Mouse (Mus musculus): ENCODE results near the gene Rhox4a. TPM values are rescaled to one million over a fixed set of nuclear protein-coding genes. Genes with fewer than 3 reads are reported as not detected.
"Not testable (repeated sequence)": the region's sequence is repeated elsewhere in the genome, so short reads cannot be mapped to it uniquely, and the experiment has no call there.

The Rhox4a gene
- not detected for total RNA-seq (2021)
- long read RNA-seq, experiment 1, result 0 reads
- long read RNA-seq, experiment 2, result 0 reads

GRCm38 (mm10) chrX:37265038-37265437, at the start of gene Rhox4a:
Gene Rhox4a (plus strand): TSS chrX:37265338.
- DNase-seq, result not testable (repeated sequence)

DNA sequence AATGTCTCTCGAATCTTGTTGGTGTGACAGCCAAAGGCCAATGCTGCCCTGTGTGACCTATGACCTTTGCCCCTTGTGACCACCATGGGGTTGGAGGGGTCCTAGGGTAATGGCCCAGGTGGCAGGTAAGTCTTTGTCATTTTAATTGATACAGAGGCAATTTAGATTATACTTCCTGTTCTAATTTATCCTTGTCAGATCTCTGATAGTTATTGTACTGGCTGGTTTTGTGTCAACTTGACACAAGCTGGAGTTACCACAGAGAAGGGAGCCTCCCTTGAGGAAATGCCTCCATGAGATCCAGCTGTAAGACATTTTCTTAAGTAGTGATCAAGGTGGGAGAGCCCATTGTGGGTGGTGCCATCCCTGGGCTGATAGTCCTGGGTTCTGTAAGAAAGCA, 43.0 kb upstream of the Rhox4a start, which contains the start of gene Rhox1:
Gene Rhox1, minus strand, starts transcription at position 101 of the 400 bp plus-strand sequence.
- not testable (repeated sequence) for DNase-seq

- not testable (repeated sequence) for DNase-seq
These were observed 20.5 kb upstream of the Rhox4a start, which contains the start of gene Rhox2a for GRCm38 (mm10) chrX:37244676-37245075. Gene Rhox2a (plus strand): TSS chrX:37244976.

GRCm38 (mm10) chrX:37249619-37250018, 15.5 kb upstream of the Rhox4a start, which contains the start of gene Rhox3a:
Gene Rhox3a (plus strand): TSS chrX:37249919.
- not testable (repeated sequence) for DNase-seq

Other genes starting within 250 kb of the Rhox4a start
- gene Sowahd, start 216.5 kb upstream of the Rhox4a start, total RNA-seq (2021), result not detected
- gene Rpl39, start 179.9 kb upstream of the Rhox4a start, total RNA-seq (2021), result 100 to 1,000 TPM; 542 to 550 TPM
- gene Upf3b, start 155.0 kb upstream of the Rhox4a start, total RNA-seq (2021), result 10 to 100 TPM in 1 of 2 experiments, 1 to 10 TPM in 1; 8.8 to 12.5 TPM
- gene Nkap, start 138.5 kb upstream of the Rhox4a start, total RNA-seq (2021), result 10 to 100 TPM in 1 of 2 experiments, 1 to 10 TPM in 1; 9.7 to 10.3 TPM
- not detected for gene Akap14, start 96.5 kb upstream of the Rhox4a start, total RNA-seq (2021)
- gene Ndufa1, start 74.2 kb upstream of the Rhox4a start, total RNA-seq (2021), result 100 to 1,000 TPM; 318 to 357 TPM
- gene Rnf113a1, start 74.1 kb upstream of the Rhox4a start, total RNA-seq (2021), result 1 to 10 TPM; 2.8 to 2.9 TPM
- gene Gm9, start 54.3 kb upstream of the Rhox4a start, total RNA-seq (2021), result not detected
- not detected for gene Rhox1, start 43.1 kb upstream of the Rhox4a start, total RNA-seq (2021)
- gene Rhox2a, start 20.4 kb upstream of the Rhox4a start, total RNA-seq (2021), result not detected
- not detected for gene Rhox3a, start 15.4 kb upstream of the Rhox4a start, total RNA-seq (2021)
- gene Rhox3a2, start 114.7 kb downstream of the Rhox4a start, total RNA-seq (2021), result not detected
- gene Rhox4a2, start 125.5 kb downstream of the Rhox4a start, total RNA-seq (2021), result not detected
- not detected for gene Rhox2b, start 146.7 kb downstream of the Rhox4a start, total RNA-seq (2021)
- gene Rhox4b, start 167.2 kb downstream of the Rhox4a start, total RNA-seq (2021), result not detected
- gene Rhox2c, start 188.3 kb downstream of the Rhox4a start, total RNA-seq (2021), result not detected
- not detected for gene Rhox3c, start 193.2 kb downstream of the Rhox4a start, total RNA-seq (2021)
- gene Rhox4c, start 215.0 kb downstream of the Rhox4a start, total RNA-seq (2021), result not detected
- not detected for gene Rhox2d, start 228.1 kb downstream of the Rhox4a start, total RNA-seq (2021)
- gene Rhox4d, start 249.0 kb downstream of the Rhox4a start, total RNA-seq (2021), result not detected

All from gastrocnemius, postnatal 10 days (tissue).